Mouse (Mus musculus) skeletal muscle tissue, adult 2 months (tissue): ENCODE data around the gene Hist1h4i.
A peak's percentile ranks its signal among the peaks of the same experiment; 100 is the strongest.
"Not testable (repeated sequence)": the region's sequence is repeated elsewhere in the genome, so short reads cannot be mapped to it uniquely, and the experiment has no call there.

ENCODE experiments used
- DNase-seq: peaks from one replicate; pipeline ENCODE4 v3.0.0-alpha.2; 2012; ENCODE audit warnings: low read depth, low spot score

Gene Hist1h4i

DNA sequence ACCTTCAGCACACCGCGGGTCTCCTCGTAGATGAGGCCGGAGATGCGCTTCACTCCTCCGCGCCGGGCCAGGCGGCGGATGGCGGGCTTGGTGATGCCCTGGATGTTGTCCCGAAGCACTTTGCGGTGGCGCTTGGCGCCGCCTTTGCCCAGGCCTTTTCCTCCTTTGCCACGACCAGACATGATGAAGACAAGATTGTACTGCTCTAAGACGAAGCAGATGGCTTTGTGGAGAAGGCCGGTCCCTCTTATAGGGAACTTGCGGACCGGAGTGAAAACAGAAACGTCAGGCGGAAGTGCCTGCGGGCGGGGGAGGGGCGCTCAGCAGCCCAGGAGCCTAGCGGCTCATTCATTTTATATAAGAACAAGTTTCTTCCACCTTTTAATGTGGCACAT is at the start of gene Hist1h4i:
Gene Hist1h4i, minus strand, starts transcription at position 221 of the 395 bp plus-strand sequence.
- DNase-seq, result peak; percentile 92

DNA sequence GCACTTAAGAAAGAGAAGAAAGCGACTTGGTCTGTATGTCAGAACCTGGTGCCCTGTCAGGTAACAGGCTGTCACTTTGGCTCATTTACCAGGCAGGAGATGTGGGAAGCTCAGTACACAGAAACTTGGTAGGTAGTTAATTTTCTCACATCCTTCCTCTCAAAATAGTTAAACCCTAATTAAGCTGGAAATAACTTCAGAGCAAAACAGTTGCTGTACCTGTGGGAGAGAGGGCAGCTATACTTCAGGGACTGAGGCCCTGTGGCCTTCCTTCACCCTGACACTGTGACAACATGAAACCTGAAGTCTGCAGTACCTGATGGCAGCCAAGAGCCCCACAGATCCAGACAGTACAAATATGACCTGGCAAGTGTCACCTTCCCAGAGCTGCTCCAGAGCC is 43.0 kb upstream of the Hist1h4i start, which contains the start of gene Vmn1r188:
Gene Vmn1r188, plus strand, starts transcription at position 301 of the 400 bp plus-strand sequence.
- DNase-seq, result not testable (repeated sequence)

DNA sequence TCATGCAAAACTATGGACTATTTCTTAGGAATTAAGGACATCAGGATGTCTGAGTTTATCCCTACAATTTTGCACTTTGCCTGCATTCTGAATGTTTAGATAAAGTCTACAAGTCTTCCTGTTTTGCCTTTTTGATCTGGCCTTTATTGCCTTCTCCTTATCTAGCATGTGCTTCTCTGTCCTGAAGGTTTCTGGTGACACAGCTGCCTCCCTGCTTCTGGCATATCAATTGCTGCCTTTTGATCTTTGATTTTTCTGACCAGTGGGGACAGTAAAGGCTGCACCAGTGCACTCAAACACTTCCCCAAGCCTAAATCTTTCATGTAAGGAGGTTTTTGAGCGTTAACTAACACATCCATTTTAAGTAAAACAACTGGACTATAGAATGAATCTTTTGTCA is 22.3 kb upstream of the Hist1h4i start:
- no peak for DNase-seq

DNA sequence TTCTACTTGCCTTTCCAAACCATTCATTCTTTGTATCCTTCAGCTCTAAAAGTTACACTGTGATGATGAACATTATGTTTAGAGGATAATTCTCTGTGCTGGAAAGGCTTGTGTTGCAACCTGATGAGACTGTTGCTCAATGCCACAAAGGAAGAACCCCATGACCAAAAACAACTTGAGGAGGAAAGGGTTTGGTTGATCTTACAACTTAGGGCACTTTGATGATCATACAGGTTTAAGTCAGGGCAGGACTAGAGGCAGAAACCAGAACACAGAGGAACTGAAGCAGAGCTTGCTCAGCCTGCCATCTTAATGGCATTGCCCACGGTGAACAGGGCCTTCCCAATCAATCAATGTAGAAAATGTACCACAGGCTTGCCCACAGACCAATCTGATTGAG is 20.3 kb upstream of the Hist1h4i start:
- DNase-seq, result no peak

DNA sequence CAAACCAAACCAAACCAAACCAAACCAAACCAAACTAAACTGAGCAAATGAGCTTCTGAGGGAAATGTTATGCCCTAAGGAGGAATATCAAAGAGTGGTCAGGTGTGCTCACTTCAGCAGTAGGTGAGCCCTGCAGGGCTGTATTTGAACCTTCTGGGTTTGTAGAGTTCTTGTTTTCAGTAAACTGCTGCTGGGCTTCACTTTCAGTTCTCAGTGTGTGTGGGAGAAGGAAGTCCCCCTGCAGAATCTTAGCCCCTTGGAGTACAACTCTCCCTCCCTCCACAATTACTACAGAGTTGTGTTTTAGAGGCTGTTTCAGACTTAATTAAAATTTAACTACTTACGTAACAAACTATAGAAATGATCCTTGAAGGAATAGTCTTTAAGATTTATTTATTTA is 12.6 kb upstream of the Hist1h4i start:
- DNase-seq, result no peak

DNA sequence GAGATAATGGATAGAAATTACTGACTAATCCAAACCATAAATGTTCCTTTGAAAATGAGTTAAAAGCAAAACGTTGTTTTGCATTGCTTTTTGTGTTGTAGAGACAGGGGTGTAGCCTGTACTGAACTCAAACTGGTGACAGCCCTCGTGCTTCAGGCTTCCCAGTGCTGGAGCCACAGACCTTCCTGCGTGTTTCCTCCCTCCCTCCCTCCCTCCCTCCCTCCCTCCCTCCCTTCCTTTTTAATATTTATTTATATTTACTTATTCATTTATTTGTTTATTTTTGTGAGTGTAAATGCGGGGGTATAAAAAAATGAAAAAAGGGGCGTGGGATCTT is 10.3 kb upstream of the Hist1h4i start:
- DNase-seq, result no peak

DNA sequence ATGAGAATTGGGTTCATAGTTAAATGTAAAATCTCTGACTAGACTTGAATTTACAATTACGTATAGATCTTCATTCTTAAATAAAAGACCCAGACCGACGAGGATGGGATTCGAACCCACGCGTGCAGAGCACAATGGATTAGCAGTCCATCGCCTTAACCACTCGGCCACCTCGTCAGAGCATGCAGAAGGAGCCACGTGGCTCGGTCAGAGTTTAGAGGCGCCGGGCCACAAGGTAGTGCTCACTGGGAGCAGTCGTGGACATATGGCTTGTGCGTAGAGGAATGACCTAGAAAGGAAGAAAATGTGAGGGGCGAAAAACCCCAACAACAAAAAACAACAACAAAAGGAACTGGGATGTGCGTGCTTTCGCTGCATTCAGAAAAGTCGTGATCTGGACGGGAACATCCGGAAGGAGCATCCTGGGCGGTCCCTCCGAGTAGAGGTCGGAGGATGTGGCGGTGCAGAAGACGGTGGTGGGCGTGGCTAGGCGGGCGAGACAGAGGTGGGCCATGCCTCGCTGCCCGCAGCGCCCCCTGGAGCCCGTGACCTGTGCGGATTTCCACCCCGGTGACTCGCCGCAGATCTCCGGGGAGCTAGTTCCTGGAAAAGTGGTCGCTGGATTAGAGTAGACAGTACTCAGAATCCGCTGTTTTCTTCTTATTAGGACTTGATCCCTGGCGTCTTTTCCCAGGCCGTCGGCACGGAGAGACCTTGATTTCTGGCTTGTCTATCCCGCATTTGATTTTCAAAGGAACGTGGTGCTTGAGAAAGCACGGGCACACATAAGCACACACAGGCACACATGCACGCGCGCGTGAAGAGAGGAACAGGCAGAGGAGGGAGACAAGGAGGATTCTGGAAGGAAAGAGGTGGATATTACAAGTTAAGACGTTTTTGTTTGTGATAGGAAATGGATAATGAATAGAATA is 9.7 kb upstream of the Hist1h4i start:
- peak; percentile 66 for DNase-seq

DNA sequence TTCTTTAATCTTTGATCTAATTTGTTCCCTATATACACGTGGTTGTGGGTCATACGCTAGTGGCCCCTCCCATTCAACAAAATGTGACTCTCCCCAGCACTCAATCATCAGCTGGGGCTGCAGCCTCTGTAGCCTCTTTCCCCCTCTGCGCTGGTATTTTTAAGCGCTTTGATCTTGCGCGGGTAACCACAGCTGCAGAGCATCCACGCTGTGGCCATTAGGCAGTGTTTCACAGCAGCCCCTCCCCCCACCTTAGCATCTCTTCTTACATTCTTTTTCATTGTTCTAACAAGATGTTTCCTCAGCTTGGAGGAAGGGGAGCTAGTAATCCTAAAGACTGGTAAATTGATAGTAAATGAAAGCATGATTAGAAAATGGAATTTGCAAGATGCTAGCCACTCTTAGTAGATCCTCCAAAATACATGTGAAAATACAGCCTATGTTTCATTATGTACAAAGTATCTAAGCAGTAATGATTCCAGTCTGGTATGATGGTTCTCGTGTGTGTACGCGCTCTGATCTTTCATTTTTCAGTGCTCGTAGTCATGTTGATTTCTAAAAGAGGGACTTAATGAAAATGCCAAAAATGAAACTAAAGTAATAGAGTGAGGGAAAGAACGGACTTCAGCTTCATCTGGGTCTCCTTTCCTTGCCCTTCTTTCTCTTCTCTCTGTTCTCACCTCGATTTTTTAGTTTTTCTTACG is 8.7 kb upstream of the Hist1h4i start:
- no peak for DNase-seq

DNA sequence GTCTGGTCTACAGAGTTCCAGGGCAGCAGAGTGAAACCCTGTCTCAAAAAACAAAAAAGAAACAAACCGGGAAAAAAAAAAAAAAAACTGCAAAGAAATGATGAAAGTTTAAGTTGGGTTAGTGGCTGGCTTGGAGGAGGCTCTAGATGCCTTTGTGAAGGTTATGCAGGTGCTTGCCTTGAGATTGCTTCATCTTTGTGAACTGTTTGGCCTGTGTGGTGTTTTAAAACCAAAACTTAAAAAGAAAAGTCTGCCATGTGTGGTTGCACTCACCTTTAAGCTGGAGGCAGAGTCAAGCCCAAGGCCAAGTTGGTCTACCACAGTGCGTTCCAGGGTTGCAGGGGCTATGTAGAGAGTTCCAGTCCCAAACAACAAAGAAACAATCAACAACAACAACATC is 7.9 kb upstream of the Hist1h4i start:
- DNase-seq, result no peak

DNA sequence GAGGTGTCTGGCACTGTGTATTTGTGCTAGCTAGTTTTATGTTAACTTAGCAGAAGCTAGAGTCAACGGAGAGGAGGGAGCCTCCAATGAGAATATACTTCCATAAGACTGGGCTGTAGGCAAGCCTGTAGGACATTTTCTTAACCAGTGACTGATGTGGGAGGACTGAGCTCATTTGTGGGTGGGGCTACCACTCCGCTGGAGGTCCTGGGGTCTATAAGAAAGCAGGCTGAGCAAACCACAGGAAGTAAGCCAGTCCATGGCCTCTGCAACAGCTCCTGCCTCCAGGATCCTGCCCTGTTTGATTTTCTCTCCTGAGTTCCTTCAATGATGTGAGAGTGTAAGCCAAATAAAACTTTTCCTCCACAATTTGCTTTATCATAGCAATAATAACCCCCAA is 4.1 kb upstream of the Hist1h4i start:
- no peak for DNase-seq

DNA sequence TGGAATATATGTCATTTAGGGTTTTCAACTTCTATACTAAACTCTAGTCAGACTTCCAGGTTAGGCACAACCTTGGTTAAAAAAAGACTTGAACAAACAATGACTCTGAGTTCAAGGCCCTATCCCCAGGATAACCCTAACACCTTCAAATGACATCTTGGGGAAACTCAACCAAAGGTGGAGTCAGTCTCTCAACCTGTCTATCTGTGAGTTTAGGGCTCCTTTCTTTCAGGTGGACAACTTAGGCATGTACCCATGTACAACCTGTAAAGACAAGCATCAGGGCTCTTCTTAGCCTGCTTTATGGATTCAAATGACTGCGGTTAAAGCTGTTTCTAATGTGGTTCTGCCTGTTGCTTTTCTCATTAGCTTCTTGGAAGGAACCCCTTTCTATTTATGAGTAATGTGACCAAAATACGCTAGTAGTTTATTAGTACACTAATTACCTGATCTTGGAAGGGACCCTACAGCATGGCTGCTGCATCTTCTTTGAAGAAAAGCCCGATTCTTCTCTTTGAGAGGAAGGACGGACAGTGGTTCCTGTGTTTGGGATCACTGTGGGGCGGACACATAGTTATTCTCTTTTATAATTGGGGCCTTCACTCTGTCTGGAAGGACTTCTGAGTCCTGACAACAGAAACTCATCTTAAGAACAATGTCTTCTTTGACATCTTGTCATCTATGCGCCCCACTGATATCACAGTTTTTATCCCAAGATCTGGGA is 3.4 kb upstream of the Hist1h4i start:
- no peak for DNase-seq

DNA sequence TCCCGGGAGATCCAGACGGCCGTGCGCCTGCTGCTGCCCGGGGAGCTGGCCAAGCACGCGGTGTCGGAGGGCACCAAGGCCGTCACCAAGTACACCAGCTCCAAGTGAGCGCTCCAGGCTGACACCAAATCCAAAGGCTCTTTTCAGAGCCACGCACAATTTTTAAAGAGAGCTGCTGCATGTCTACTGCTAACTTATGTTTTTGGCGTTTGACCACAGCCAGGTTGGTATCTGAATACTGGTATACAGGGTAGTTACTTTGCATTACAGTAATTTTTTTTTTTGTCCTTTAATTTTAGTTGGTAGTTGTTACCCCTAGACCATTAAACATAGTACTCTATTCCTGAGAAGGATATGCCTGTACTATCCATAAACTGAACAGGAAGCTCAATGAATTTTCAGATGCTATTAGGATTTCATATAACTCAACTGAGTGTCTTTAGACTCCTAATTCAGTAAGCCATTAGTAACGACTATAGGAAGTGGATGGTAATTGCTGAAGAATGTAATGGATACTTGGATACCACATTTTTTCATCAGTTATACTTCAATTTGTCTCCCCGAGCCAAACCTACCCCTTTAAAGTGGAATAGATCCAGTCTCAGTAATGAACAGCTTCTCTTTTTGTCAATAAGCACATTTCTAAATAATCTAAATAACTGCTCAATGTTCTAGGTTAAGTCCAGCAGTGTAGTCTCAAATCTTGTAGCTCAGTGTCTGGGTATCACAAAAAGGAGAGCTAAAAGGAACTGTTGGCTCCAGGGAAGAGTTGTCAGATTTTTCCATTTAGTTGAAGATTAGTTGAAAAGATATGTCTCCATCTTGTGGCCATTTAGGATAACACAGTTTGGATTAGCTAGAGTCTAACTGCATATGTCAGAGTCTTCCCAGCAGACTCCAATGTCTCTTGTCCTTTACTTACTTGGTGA is 2.6 kb upstream of the Hist1h4i start:
- peak; percentile 33 for DNase-seq

DNA sequence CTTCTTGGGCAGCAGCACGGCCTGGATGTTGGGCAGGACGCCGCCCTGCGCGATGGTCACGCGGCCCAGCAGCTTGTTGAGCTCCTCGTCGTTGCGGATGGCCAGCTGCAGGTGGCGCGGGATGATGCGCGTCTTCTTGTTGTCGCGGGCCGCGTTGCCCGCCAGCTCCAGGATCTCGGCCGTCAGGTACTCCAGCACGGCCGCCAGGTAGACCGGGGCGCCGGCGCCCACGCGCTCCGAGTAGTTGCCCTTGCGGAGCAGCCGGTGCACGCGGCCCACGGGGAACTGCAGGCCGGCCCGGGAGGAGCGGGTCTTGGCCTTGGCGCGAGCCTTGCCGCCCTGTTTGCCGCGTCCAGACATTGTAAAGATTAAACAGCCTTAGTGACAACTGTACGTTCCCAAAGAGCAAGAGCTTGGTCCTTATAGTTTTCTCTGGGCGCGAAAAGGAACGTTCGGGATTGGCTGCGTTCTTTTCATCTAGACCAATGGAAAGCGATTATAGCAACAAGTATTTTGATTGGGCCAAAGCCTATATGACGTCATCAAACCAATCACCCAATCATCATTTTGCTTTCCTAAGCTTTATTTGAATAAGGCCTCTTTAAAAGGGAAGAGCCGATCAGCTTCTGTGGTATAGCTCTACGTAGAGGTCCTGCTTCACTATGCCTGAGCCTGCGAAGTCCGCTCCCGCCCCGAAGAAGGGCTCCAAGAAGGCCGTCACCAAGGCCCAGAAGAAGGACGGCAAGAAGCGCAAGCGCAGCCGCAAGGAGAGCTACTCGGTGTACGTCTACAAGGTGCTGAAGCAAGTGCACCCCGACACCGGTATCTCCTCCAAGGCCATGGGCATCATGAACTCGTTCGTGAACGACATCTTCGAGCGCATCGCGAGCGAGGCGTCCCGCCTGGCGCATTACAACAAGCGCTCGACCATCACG is 1.7 kb upstream of the Hist1h4i start, which contains the start of the genes Hist1h2ag and Hist1h2bj:
Gene Hist1h2ag, minus strand, starts transcription at position 377 of the 935 bp plus-strand sequence.
Gene Hist1h2bj, plus strand, starts transcription at position 647 of the 935 bp plus-strand sequence.
- peak; percentile 96 for DNase-seq

DNA sequence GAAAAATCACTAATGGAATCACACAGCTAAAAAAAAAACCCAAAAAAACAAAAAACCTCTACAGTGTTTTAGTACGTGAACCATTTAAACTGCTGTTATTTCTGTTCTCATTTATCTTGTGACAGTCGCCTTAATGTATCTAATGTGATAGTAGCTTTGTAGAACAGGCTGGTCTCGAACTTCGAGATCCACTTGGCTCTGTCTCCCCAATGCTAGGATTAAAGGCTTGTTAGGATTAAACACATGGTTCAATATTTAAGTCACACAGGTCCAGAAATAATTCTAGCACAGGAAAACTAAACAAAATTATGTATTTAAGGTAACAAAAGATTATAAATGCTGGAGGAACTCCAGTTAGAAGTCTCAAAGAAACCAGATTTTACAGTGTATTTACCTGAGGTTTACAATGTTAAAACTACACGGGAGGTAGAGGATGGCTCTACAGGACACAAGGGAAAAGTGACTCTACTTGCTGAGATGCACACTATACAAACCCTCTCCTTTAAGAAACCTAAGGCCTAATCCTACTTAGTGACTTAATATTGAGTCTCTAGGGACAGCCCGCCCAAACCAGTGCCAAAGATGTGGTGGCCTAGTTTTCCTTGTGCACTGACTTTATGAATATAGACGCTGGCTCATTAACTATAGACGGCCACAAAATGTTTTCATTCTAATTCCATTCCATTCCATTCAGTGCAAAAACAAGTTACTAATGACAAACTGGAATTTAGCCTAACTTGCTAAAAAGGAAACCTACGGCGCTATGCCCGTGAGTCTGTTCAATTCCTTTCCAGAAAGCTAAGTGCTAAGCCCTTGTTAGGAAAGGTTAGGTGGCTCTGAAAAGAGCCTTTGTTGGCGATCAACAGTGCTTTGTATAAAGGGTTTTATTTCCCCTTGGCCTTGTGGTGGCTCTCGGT is 747 bp upstream of the Hist1h4i start:
- DNase-seq, result no peak

DNA sequence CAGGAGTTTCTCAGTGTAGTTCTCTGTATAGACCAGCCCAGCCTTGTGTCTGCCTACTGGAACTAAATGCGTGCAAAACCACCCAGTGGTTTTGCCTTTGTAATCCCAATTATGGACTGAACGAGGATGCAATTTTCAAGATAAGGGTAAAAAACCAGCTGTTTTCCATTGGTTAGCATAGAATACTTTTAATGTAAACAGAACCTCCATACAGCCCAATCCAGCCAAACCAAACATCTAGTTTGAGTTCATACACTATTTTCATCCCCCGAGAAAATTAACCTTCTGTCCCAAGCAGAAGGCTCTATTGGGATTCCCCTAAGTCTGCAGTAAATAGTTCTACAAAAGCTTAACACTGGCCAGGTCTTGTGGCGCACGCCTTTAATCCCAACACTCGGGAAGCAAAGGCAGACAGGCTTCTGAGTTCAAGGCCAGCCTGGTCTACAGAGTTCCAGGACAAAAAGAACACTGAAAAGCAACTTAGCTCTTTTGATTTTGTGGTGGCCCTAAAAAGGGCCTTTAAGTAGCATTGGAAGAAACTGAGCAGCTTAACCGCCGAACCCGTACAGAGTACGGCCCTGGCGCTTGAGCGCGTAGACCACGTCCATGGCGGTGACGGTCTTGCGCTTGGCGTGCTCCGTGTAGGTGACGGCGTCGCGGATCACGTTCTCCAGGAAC is 559 bp downstream of the Hist1h4i start:
- no peak for DNase-seq

DNA sequence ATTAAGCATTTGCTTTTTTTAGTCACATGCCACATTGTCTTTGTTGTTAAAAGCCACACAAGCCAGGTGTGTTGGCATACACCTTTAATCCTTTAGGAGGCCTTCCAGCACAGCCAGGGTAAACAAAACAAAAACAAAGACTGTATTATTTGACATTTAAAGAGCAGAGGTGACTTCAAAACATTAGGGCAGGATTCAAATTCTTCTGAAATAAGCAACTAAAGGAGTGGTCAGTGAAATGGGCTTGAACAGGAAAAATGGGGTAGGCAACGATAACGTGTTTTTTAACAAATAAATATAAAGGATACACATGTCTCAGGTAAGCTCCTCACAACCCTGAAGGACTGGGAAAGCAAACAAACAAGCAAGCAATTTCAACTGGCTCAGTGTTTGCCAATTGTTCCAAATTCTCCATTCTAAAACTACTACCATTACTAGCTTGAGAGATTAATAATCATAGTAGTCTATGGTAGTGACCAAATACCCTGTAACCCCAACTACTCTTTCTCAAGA is 1.2 kb downstream of the Hist1h4i start:
- no peak for DNase-seq

DNA sequence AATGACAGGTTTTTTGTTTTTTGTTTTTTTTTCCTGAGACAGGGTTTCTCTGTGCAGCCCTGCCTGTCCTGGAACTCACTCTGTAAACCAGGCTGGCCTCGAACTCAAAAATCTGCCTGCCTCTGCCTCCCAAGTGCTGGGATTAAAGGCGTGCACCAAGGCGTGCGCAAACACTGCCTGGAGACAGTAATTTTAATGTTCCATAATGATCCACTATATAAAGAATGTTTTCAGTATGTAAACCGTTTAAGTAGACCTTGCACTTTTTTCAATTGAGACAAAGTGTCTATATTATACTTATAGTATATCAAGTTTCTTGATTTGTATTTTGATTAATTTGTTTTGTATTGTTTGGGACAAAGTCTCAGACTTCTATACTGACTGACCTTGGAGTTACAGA is 1.8 kb downstream of the Hist1h4i start:
- DNase-seq, result no peak

DNA sequence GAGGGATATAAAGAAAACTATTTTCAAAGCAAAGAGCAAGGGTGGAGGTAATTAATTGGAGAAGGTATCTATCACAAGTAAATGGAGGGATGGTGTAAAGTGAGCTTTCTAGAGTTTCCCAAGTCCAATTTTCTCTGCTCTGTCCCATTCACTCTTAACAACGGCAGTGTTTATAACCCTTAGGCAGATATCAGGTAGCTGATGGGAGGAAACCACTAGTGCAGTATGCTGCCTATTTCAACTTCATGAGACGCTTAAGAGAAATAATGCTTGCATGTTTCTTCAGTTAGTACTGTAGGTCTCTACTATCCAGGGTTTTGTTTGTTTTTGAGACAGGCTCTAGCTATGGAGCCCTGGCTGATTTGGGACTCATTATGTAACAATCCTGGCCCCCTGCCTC is 3.7 kb downstream of the Hist1h4i start:
- no peak for DNase-seq
